Comparison of ENCODE assay signal across 29 mouse cellular contexts in genomic region chr7:140179176-140179575, GRCm38 (mm10). TPM values are rescaled to one million over a fixed set of nuclear protein-coding genes. Genes with fewer than 3 reads are reported as not detected.
A peak's percentile ranks its signal among the peaks of the same experiment; 100 is the strongest.
DNase-seq lines count a peak whose midpoint lies in the region; ATAC-seq lines count a peak whose summit lies in the region.
"Had no signal": no experiment of that assay in that cellular context is flagged by ENCODE, and none has a peak within 500 bp of the region (broad histone marks: within the 10 kb centered on the region; RNA-seq: fewer than 3 reads in every experiment).

No protein-coding gene starts in this region.

- no peak overlapping the region for H3K9ac ChIP-seq in kidney, embryonic 15.5 days
- H3K9ac ChIP-seq in kidney, embryonic 14.5 days (ENCODE audit: low read depth, low read length): no peak overlapping the region
- H3K9ac ChIP-seq: embryonic facial prominence, embryonic 12.5 days; embryonic facial prominence, embryonic 15.5 days; forebrain, postnatal 0 days; heart, embryonic 13.5 days; hindbrain, embryonic 14.5 days had no signal

- no peak overlapping the region for H3K4me2 ChIP-seq in kidney, embryonic 15.5 days
- no peak overlapping the region for H3K4me2 ChIP-seq in kidney, embryonic 14.5 days (replicated peaks; ENCODE audit: low read depth, low read length)
- H3K4me2 ChIP-seq: embryonic facial prominence, embryonic 12.5 days; embryonic facial prominence, embryonic 15.5 days; heart, embryonic 13.5 days; hindbrain, embryonic 14.5 days had no signal

- H3K27ac ChIP-seq in kidney, embryonic 15.5 days: no peak overlapping the region
- no peak overlapping the region for H3K27ac ChIP-seq in kidney, embryonic 14.5 days (ENCODE audit: low read depth, low read length)
- H3K27ac ChIP-seq: embryonic facial prominence, embryonic 12.5 days; embryonic facial prominence, embryonic 15.5 days; gastrocnemius, adult 2 months; heart, embryonic 13.5 days; hindbrain, embryonic 14.5 days; hindbrain, postnatal 0 days had no signal

- no peaks in the 10 kb centered on the region for H3K36me3 ChIP-seq in kidney, embryonic 15.5 days
- H3K36me3 ChIP-seq in kidney, embryonic 14.5 days (ENCODE audit: control insufficient read depth, insufficient read depth, low read length): no peaks in the 10 kb centered on the region
- H3K36me3 ChIP-seq: embryonic facial prominence, embryonic 12.5 days; embryonic facial prominence, embryonic 15.5 days; heart, embryonic 13.5 days had no signal

- no peaks in the 10 kb centered on the region for H3K4me1 ChIP-seq in kidney, embryonic 15.5 days
- no peaks in the 10 kb centered on the region for H3K4me1 ChIP-seq in kidney, embryonic 14.5 days (ENCODE audit: control insufficient read depth, insufficient read depth, low read length)
- H3K4me1 ChIP-seq: embryonic facial prominence, embryonic 12.5 days; embryonic facial prominence, embryonic 15.5 days; heart, embryonic 13.5 days had no signal

- WGBS in kidney, embryonic 15.5 days: 78% methylated on average over 2 of the region's 2 CpGs
- 85% methylated on average over 2 of the region's 2 CpGs for WGBS in kidney, embryonic 14.5 days

- H3K9me3 ChIP-seq in kidney, embryonic 15.5 days (replicated peaks): no peaks in the 10 kb centered on the region
- no peaks in the 10 kb centered on the region for H3K9me3 ChIP-seq in kidney, embryonic 14.5 days (ENCODE audit: control insufficient read depth, low read length)
- H3K9me3 ChIP-seq: embryonic facial prominence, embryonic 12.5 days; embryonic facial prominence, embryonic 15.5 days; heart, embryonic 13.5 days had no signal

- no peak for ATAC-seq in kidney, embryonic 15.5 days (replicated peaks; ENCODE audit: low FRiP score)
- no peak for ATAC-seq in kidney, embryonic 14.5 days (ENCODE audit: low FRiP score, low TSS enrichment)
- ATAC-seq in CD4-positive, CD25-positive, alpha-beta regulatory T cell, adult 4 months: no peak
- ATAC-seq: forebrain, embryonic 14.5 days; forebrain, postnatal 0 days; hindbrain, postnatal 0 days had no signal

- DNase-seq in kidney, adult 11 months: peak; percentile 73
- peak; percentile 78 to 87 for DNase-seq in kidney, adult 8-10 months
- peak; percentile 73 to 92 for DNase-seq in kidney, postnatal 25 days
- no peak for DNase-seq in cerebellum, adult 8-10 months
- DNase-seq: adrenal gland, adult 2 months; adrenal gland, postnatal 14 days; B cell, adult 2 months; cerebellum, adult 18-20 months; cerebellum, adult 9-11 months; cerebellum, postnatal 25 days; forebrain, postnatal 0 days; gastrocnemius, adult 2 months; gastrocnemius, postnatal 14 days; heart, adult 18-20 months; heart, postnatal 14 days; heart, postnatal 4 days had no signal

- peaks cover 4% of the 10 kb centered on the region; the same call in 1 of the 2 replicates for H3K27me3 ChIP-seq in kidney, embryonic 15.5 days
- no peaks in the 10 kb centered on the region for H3K27me3 ChIP-seq in kidney, embryonic 14.5 days (ENCODE audit: control insufficient read depth, insufficient read depth, low read length)
- H3K27me3 ChIP-seq: embryonic facial prominence, embryonic 12.5 days; embryonic facial prominence, embryonic 15.5 days had no signal

- no peak overlapping the region for H3K4me3 ChIP-seq in kidney, embryonic 15.5 days (replicated peaks)
- no peak overlapping the region for H3K4me3 ChIP-seq in kidney, embryonic 14.5 days (ENCODE audit: low read length)
- H3K4me3 ChIP-seq: embryonic facial prominence, embryonic 12.5 days; embryonic facial prominence, embryonic 15.5 days; gastrocnemius, adult 2 months; heart, embryonic 13.5 days had no signal

RNA-seq across cellular contexts. Expression of gene Olfr523, which starts 6.2 kb away (rescaled TPM):
- not detected in 2 replicates for polyA plus RNA-seq in kidney, embryonic 15.5 days (2015; fragmentation: Nextera tagmentation; extraction: Ambion mirVana)
- not detected in 2 replicates for polyA plus RNA-seq in kidney, embryonic 14.5 days (2014; fragmentation: Nextera tagmentation; extraction: Ambion mirVana)
- not detected for polyA plus RNA-seq in CD4-positive, CD25-positive, alpha-beta regulatory T cell, adult 4 months (2017; shearing (Covaris generic))
- polyA plus RNA-seq: adrenal gland, adult 2 months; embryonic facial prominence, embryonic 12.5 days; forebrain, embryonic 11.5 days; forebrain, embryonic 14.5 days; forebrain, postnatal 0 days; heart, embryonic 13.5 days; heart, embryonic 16.5 days; hindbrain, embryonic 11.5 days; hindbrain, embryonic 14.5 days; hindbrain, postnatal 0 days had no signal

RNA-seq across cellular contexts. Expression of gene Olfr522, which starts 14.6 kb away (rescaled TPM):
- polyA plus RNA-seq in kidney, embryonic 15.5 days (2015; fragmentation: Nextera tagmentation; extraction: Ambion mirVana): not detected in 2 replicates
- polyA plus RNA-seq in kidney, embryonic 14.5 days (2014; fragmentation: Nextera tagmentation; extraction: Ambion mirVana): not detected in 2 replicates
- polyA plus RNA-seq in CD4-positive, CD25-positive, alpha-beta regulatory T cell, adult 4 months (2017; shearing (Covaris generic)): not detected
- polyA plus RNA-seq: adrenal gland, adult 2 months; embryonic facial prominence, embryonic 12.5 days; forebrain, embryonic 11.5 days; forebrain, embryonic 14.5 days; forebrain, postnatal 0 days; frontal cortex, adult 2 months; heart, embryonic 13.5 days; heart, embryonic 16.5 days; hindbrain, embryonic 11.5 days; hindbrain, embryonic 14.5 days; hindbrain, postnatal 0 days had no signal

RNA-seq across cellular contexts. Expression of gene Sprn, which starts 24.5 kb away (rescaled TPM):
- polyA plus RNA-seq in kidney, embryonic 15.5 days (2015; fragmentation: Nextera tagmentation; extraction: Ambion mirVana): 0.48 and 0.55 TPM in 2 replicates
- polyA plus RNA-seq in kidney, embryonic 14.5 days (2014; fragmentation: Nextera tagmentation; extraction: Ambion mirVana): 0.13 and 0.14 TPM in 2 replicates
- polyA plus RNA-seq in CD4-positive, CD25-positive, alpha-beta regulatory T cell, adult 4 months (2017; shearing (Covaris generic)): not detected
- polyA plus RNA-seq: heart, embryonic 13.5 days had no signal

RNA-seq across cellular contexts. Expression of gene Olfr524, which starts 26.6 kb away (rescaled TPM):
- not detected in 2 replicates for polyA plus RNA-seq in kidney, embryonic 15.5 days (2015; fragmentation: Nextera tagmentation; extraction: Ambion mirVana)
- not detected in 2 replicates for polyA plus RNA-seq in kidney, embryonic 14.5 days (2014; fragmentation: Nextera tagmentation; extraction: Ambion mirVana)
- not detected for polyA plus RNA-seq in CD4-positive, CD25-positive, alpha-beta regulatory T cell, adult 4 months (2017; shearing (Covaris generic))
- polyA plus RNA-seq: adrenal gland, adult 2 months; embryonic facial prominence, embryonic 12.5 days; embryonic facial prominence, embryonic 15.5 days; forebrain, embryonic 11.5 days; forebrain, embryonic 14.5 days; forebrain, postnatal 0 days; frontal cortex, adult 2 months; heart, embryonic 13.5 days; hindbrain, embryonic 11.5 days; hindbrain, embryonic 14.5 days; hindbrain, postnatal 0 days had no signal

RNA-seq across cellular contexts. Expression of gene Cd163l1, which starts 38.9 kb away (rescaled TPM):
- polyA plus RNA-seq in kidney, embryonic 15.5 days (2015; fragmentation: Nextera tagmentation; extraction: Ambion mirVana): not detected in 2 replicates
- not detected in 2 replicates for polyA plus RNA-seq in kidney, embryonic 14.5 days (2014; fragmentation: Nextera tagmentation; extraction: Ambion mirVana)
- polyA plus RNA-seq in CD4-positive, CD25-positive, alpha-beta regulatory T cell, adult 4 months (2017; shearing (Covaris generic)): not detected
- polyA plus RNA-seq: adrenal gland, adult 2 months; embryonic facial prominence, embryonic 12.5 days; forebrain, embryonic 14.5 days; forebrain, postnatal 0 days; hindbrain, embryonic 11.5 days; hindbrain, embryonic 14.5 days; hindbrain, postnatal 0 days had no signal
